Mouse (Mus musculus) thymus, postnatal 25 days (tissue): ENCODE data around the gene Irs2.

Experiments
- DNase-seq: peaks from one replicate; pipeline ENCODE4 v3.0.0; 2022

The Irs2 gene

GRCm38 (mm10) chr8:11008379-11008775 is at the start of gene Irs2:
Irs2 (minus strand) TSS chr8:11008458.
- no peak for DNase-seq

GRCm38 (mm10) chr8:11056665-11057064 is 48.4 kb upstream of the Irs2 start:
- DNase-seq, result no peak

- no peak for DNase-seq
Measured at GRCm38 (mm10) chr8:11056175-11056563, 47.9 kb upstream of the Irs2 start.

GRCm38 (mm10) chr8:11055557-11056174 is 47.4 kb upstream of the Irs2 start:
- DNase-seq, result no peak

DNA sequence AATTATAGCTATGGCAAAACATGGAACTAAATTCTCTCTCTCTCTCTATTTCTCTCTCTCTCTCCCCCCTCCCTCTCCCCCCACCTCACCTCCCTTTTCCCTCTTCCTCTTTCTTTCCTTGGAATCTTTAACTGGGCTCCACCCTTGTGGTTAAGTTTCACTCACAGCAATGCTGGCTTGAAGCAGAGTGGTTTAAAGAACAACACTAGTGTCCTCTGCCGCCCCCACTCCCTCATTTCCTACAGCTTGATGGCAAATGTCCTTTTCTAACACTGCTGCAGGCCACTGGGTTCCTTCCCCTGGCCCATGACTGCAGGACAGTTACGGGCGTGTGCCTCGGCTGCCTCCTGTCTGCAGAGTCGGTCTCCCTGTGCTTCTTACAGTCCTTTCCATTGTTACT is 41.6 kb upstream of the Irs2 start:
- no peak for DNase-seq

DNA sequence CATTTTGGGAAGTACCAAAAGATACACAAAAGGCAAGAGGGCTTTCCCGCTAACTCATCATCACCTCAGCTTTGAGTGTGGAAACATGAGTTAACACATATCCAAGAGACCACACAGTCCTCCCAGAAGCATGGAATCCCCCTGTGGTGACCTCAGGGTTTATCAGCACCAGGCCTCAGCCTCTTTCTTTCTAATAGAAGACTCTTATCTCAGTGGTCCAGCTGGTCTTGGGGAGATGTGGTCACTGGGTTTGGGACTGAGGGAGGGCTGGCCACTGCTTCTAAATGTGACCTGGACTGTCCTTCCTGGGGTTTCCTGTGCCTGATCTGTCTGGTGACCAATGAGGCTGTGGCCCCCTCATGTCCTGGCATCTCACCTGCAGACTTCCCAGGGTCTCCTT is 39.6 kb upstream of the Irs2 start:
- DNase-seq, result no peak

DNA sequence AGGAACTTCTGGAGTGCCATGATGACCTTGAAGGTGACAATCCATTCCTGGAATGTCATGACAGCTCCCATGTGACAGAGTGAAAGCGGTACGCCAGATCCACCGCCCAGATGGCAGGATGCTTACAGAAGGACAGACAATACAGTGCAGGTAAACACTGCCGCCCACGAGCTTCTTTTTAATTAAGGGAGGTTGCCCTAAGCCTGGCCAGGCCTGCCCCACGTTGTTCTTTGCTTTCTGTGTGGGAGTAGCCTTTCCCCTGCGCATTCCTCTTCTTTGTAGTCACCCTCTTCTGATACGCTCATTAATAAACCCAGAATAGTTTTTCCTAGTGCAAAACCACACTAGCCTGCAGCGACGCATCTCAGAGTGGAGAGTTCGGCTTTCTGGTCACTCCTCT is 36.4 kb upstream of the Irs2 start:
- DNase-seq, result no peak

GRCm38 (mm10) chr8:11043591-11043990 is 35.3 kb upstream of the Irs2 start:
- no peak for DNase-seq

- no peak for DNase-seq
Measured at GRCm38 (mm10) chr8:11042872-11043587, 34.8 kb upstream of the Irs2 start.

GRCm38 (mm10) chr8:11040088-11040487 is 31.8 kb upstream of the Irs2 start:
- no peak for DNase-seq

DNA sequence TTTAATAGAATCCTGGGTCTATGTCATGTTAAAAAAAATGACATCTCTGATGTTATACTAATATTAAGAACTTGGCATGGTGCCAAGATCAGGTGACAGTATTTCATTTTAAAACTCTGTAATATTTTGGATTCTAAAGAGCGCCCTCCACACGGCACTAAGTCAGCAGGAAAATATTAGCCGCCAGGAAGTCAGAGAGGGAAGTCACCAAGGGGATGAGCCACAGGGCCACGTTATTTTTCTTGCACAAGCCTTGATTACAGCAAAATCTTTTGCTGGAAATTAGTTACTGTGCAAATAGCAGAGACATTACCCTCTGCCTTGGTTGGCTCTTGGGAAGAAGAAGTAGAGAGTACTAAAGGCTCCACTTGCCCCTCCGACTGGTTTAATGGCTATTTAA is 30.5 kb upstream of the Irs2 start:
- DNase-seq, result no peak

GRCm38 (mm10) chr8:11038367-11038766 is 30.1 kb upstream of the Irs2 start:
- no peak for DNase-seq

- DNase-seq, result no peak
Measured at GRCm38 (mm10) chr8:11036790-11037189, 28.5 kb upstream of the Irs2 start.

- DNase-seq, result no peak
Measured at GRCm38 (mm10) chr8:11035628-11036416, 27.6 kb upstream of the Irs2 start.

DNA sequence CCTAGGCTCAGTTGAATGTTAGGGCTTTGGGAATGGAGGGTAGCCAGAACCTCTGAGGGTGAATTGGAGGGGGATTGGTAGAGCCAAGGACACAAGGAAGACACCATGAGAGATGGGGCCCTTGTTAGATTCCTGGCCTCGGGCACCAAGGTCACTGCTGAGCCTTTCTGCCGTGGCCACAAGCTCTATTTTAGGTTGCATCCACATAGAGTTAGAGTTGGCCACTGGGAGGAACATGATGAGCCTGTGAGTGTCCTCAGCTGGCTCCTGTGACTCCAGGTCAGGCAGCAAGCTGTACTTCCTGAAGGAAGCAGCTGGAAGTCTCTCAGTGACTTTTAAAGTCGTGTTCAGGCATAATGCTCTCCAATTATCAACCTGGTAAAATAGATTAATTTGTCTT is 16.6 kb upstream of the Irs2 start:
- no peak for DNase-seq

- DNase-seq, result no peak
Measured at GRCm38 (mm10) chr8:11020949-11021572, 12.8 kb upstream of the Irs2 start.

DNA sequence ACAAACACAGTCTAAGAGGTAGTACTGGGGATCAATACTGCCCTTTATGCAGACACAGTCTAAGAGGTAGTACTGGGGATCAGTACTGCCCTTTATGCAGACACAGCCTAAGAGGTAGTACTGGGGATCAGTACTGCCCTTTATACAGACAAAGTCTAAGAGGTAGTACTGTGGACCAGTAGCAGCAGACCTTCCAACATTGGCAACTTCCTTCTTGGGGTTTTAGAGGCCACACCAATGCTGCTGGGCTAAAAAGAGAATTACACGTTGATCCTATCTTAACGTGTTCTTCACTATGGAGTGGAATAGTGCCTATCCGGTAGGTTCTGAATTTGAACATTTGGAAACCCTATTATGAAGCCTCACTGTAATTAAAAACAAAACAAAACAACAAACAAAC is 7.4 kb upstream of the Irs2 start:
- DNase-seq, result no peak

- DNase-seq, result peak; percentile 73
Measured at GRCm38 (mm10) chr8:11013258-11013657, 5.0 kb upstream of the Irs2 start.

DNA sequence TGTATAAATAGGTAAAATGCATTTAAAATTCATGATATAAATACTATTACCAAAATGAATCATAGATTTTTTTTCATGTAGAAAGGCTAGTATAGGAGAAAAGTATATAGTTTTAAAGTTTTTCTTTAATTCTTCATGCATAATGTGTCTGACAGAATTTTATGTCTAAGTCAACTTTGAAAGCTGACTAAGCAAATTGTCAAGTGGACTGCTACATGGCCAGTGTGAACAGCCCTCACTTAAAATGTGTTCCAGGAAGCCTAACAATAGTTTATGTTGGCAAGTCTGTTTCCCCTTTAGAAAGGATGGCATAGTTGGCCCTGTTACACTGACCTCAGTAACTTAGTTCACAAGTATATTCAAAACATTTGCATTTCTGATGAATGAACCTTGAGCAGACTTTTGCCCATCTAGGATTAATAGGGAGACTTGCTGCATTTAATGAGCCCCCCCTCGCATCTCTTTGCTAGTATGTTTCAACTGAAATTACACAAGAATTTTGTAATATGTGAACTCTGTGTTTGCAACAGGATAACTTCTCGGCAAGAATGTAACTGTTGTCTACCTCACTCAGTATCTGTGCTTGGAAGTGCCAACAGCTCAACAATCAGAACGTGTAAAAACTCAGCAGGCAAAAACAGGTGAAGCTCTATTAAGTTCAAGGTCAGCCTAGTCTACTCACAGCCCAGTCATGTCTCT is 3.7 kb upstream of the Irs2 start:
- DNase-seq, result no peak

GRCm38 (mm10) chr8:11010913-11011605 is 2.8 kb upstream of the Irs2 start:
- no peak for DNase-seq

- no peak for DNase-seq
Measured at GRCm38 (mm10) chr8:11010398-11010797, 2.1 kb upstream of the Irs2 start.

GRCm38 (mm10) chr8:11009431-11010071 is 1.3 kb upstream of the Irs2 start:
- peak; percentile 61 for DNase-seq
